Mouse (Mus musculus) MEL (cell line): ENCODE measurements around the gene Mical3. TPM values are rescaled to one million over a fixed set of nuclear protein-coding genes. Genes with fewer than 3 reads are reported as not detected.

Experiments
- DNase-seq: peaks from one replicate; pipeline ENCODE4 v3.0.0; 2011; ENCODE audit warnings: low read depth, low spot score
- H3K27ac ChIP-seq: 2 replicates; pipeline ENCODE4 v1.5.1; 2012; ENCODE audit warnings: low read depth, mild to moderate bottlenecking, control low read depth, low read length, moderate library complexity; ENCODE audit not compliant: control insufficient read depth
- H3K27me3 ChIP-seq, 2 experiments: fragments of 150-350 bp in 1 of 2; sonication (generic) in 1 of 2; 2 replicates each; pipeline ENCODE4 v1.6.1; 2012; ENCODE audit warnings: low read length in 2 of 2, mild to moderate bottlenecking in 2 of 2, improper control_type of control experiment in 1 of 2, moderate library complexity in 1 of 2; ENCODE audit not compliant: insufficient read depth in 2 of 2, control insufficient read depth in 1 of 2
- H3K36me3 ChIP-seq, 2 experiments: 2 replicates each; pipeline ENCODE4 v1.6.1; 2012 to 2014; ENCODE audit warnings: low read length in 2 of 2, improper control_type of control experiment in 1 of 2, inconsistent platforms in 1 of 2, mild to moderate bottlenecking in 1 of 2; ENCODE audit not compliant: insufficient read depth in 2 of 2, control insufficient read depth in 1 of 2
- H3K4me1 ChIP-seq, 2 experiments: fragments of 150-350 bp in 1 of 2; sonication (generic) in 1 of 2; 2 replicates each; pipeline ENCODE4 v1.6.1; 2012; ENCODE audit warnings: low read length in 2 of 2, improper control_type of control experiment in 1 of 2, mild to moderate bottlenecking in 1 of 2; ENCODE audit not compliant: insufficient read depth in 2 of 2, control insufficient read depth in 1 of 2
- H3K4me3 ChIP-seq, 2 experiments: fragments of 150-350 bp in 1 of 2; sonication (generic) in 1 of 2; 2 replicates each; pipeline ENCODE4 v1.5.1; 2012; ENCODE audit warnings: low read depth in 2 of 2, low read length in 2 of 2, mild to moderate bottlenecking in 2 of 2, moderate library complexity in 2 of 2, control low read depth in 1 of 2, improper control_type of control experiment in 1 of 2; ENCODE audit not compliant: control insufficient read depth in 1 of 2, insufficient read depth in 1 of 2
- H3K79me2 ChIP-seq: 2 replicates; pipeline ENCODE4 v1.6.1; 2012; ENCODE audit warnings: mild to moderate bottlenecking, low read length, moderate library complexity; ENCODE audit not compliant: control insufficient read depth, poor library complexity, insufficient read depth
- H3K9ac ChIP-seq: 2 replicates; pipeline ENCODE4 v1.6.1; 2012; ENCODE audit warnings: low read depth, mild to moderate bottlenecking, control low read depth, low read length, moderate library complexity; ENCODE audit not compliant: control insufficient read depth, poor library complexity, severe bottlenecking
- H3K9me3 ChIP-seq: fragments of 150-350 bp; sonication (generic); replicated peaks from 2 replicates; pipeline ENCODE4 v1.6.1; 2012; ENCODE audit warnings: mild to moderate bottlenecking, low read length, improper control_type of control experiment, moderate library complexity; ENCODE audit not compliant: insufficient read depth
- BHLHE40 ChIP-seq: IDR thresholded peaks from 2 replicates; pipeline ENCODE4 v1.6.1; 2012; ENCODE audit warnings: low read depth, mild to moderate bottlenecking, inconsistent platforms, low read length, improper control_type of control experiment, borderline replicate concordance
- CHD1 ChIP-seq: IDR thresholded peaks from 2 replicates; pipeline ENCODE4 v1.6.1; 2012; ENCODE audit warnings: low read depth, mild to moderate bottlenecking, inconsistent platforms, low read length, improper control_type of control experiment
- CHD2 ChIP-seq: IDR thresholded peaks from 2 replicates; pipeline ENCODE4 v1.6.1; 2011; ENCODE audit warnings: low read length, improper control_type of control experiment
- CTCF ChIP-seq, 3 experiments: IDR thresholded peaks in 2 of 3; conservative IDR thresholded peaks in 1 of 3; 2 replicates each; pipeline ENCODE4 v1.5.1; 2011 to 2012; ENCODE audit warnings: low read length in 3 of 3, low read depth in 2 of 3, mild to moderate bottlenecking in 2 of 3, improper control_type of control experiment in 1 of 3, inconsistent platforms in 1 of 3, mixed read lengths in 1 of 3, moderate library complexity in 1 of 3; ENCODE audit not compliant: control insufficient read depth in 1 of 3, insufficient read depth in 1 of 3, poor library complexity in 1 of 3, severe bottlenecking in 1 of 3
- E2F4 ChIP-seq: IDR thresholded peaks from 2 replicates; pipeline ENCODE4 v1.6.1; 2011; ENCODE audit warnings: low read depth, low read length, improper control_type of control experiment, borderline replicate concordance
- ELF1 ChIP-seq: IDR thresholded peaks from 2 replicates; pipeline ENCODE4 v1.6.1; 2014; ENCODE audit warnings: low read depth, mild to moderate bottlenecking, inconsistent platforms, low read length, improper control_type of control experiment, moderate library complexity
- EP300 ChIP-seq, 2 experiments: IDR thresholded peaks; 2 replicates each; pipeline ENCODE4 v1.6.1; 2011; ENCODE audit warnings: improper control_type of control experiment in 2 of 2, low read length in 2 of 2, low read depth in 1 of 2, mild to moderate bottlenecking in 1 of 2
- ETS1 ChIP-seq: IDR thresholded peaks from 2 replicates; pipeline ENCODE4 v1.6.1; 2012; ENCODE audit warnings: low read depth, mild to moderate bottlenecking, inconsistent platforms, low read length, improper control_type of control experiment, moderate library complexity
- GATA1 ChIP-seq: IDR thresholded peaks from 2 replicates; pipeline ENCODE4 v1.6.1; 2011; ENCODE audit warnings: low read depth, low read length, improper control_type of control experiment
- HCFC1 ChIP-seq: IDR thresholded peaks from 2 replicates; pipeline ENCODE4 v1.6.1; 2012; ENCODE audit warnings: low read depth, mild to moderate bottlenecking, inconsistent platforms, low read length, improper control_type of control experiment, moderate library complexity
- JUND ChIP-seq: IDR thresholded peaks from 2 replicates; pipeline ENCODE4 v1.6.1; 2011; ENCODE audit warnings: low read depth, mild to moderate bottlenecking, improper control_type of control experiment, low read length
- KAT2A ChIP-seq: conservative IDR thresholded peaks from 2 replicates; pipeline ENCODE4 v1.6.1; 2012; ENCODE audit warnings: low read depth, low read length, improper control_type of control experiment, inconsistent platforms
- MAZ ChIP-seq: IDR thresholded peaks from 2 replicates; pipeline ENCODE4 v1.6.1; 2012; ENCODE audit warnings: low read depth, mild to moderate bottlenecking, inconsistent platforms, low read length, improper control_type of control experiment
- MEF2A ChIP-seq: IDR thresholded peaks from 2 replicates; pipeline ENCODE4 v1.6.1; 2014; ENCODE audit warnings: low read depth, mild to moderate bottlenecking, inconsistent platforms, low read length, improper control_type of control experiment; ENCODE audit not compliant: poor library complexity, insufficient replicate concordance, severe bottlenecking; ENCODE audit errors: extremely low read depth
- MXI1 ChIP-seq: IDR thresholded peaks from 2 replicates; pipeline ENCODE4 v1.6.1; 2011; ENCODE audit warnings: mild to moderate bottlenecking, low read depth, low read length, improper control_type of control experiment
- MYB ChIP-seq: IDR thresholded peaks from 2 replicates; pipeline ENCODE4 v1.6.1; 2011; ENCODE audit warnings: mild to moderate bottlenecking, low read depth, low read length, improper control_type of control experiment
- MYC ChIP-seq: IDR thresholded peaks from 2 replicates; pipeline ENCODE4 v1.6.1; 2011; ENCODE audit warnings: low read depth, mild to moderate bottlenecking, low read length, improper control_type of control experiment, moderate library complexity
- NRF1 ChIP-seq: IDR thresholded peaks from 2 replicates; pipeline ENCODE4 v1.6.1; 2014; ENCODE audit warnings: low read depth, mild to moderate bottlenecking, inconsistent platforms, low read length, improper control_type of control experiment, moderate library complexity; ENCODE audit not compliant: poor library complexity, insufficient read depth, severe bottlenecking
- POLR2A ChIP-seq, 2 experiments: IDR thresholded peaks; 2 replicates each; pipeline ENCODE4 v1.6.1; 2011 to 2012; ENCODE audit warnings: low read length in 2 of 2, mild to moderate bottlenecking in 2 of 2, control low read depth in 1 of 2, improper control_type of control experiment in 1 of 2, low read depth in 1 of 2, moderate library complexity in 1 of 2; ENCODE audit not compliant: control insufficient read depth in 1 of 2, insufficient read depth in 1 of 2, poor library complexity in 1 of 2
- POLR2AphosphoS5 ChIP-seq: IDR thresholded peaks from 2 replicates; pipeline ENCODE4 v1.6.1; 2012; ENCODE audit warnings: low read depth, borderline replicate concordance, mild to moderate bottlenecking, inconsistent platforms, low read length, moderate library complexity, mixed read lengths
- RAD21 ChIP-seq: IDR thresholded peaks from 2 replicates; pipeline ENCODE4 v1.6.1; 2011; ENCODE audit warnings: mild to moderate bottlenecking, low read depth, low read length, improper control_type of control experiment
- RCOR1 ChIP-seq: IDR thresholded peaks from 2 replicates; pipeline ENCODE4 v1.6.1; 2012; ENCODE audit warnings: low read depth, mild to moderate bottlenecking, inconsistent platforms, low read length, improper control_type of control experiment
- SIN3A ChIP-seq: IDR thresholded peaks from 2 replicates; pipeline ENCODE4 v1.6.1; 2012; ENCODE audit warnings: low read length, improper control_type of control experiment, inconsistent platforms
- SMC3 ChIP-seq: IDR thresholded peaks from 2 replicates; pipeline ENCODE4 v1.6.1; 2011; ENCODE audit warnings: low read depth, low read length, improper control_type of control experiment
- TAL1 ChIP-seq: IDR thresholded peaks from 2 replicates; pipeline ENCODE4 v1.6.1; 2012; ENCODE audit warnings: mild to moderate bottlenecking, inconsistent platforms, low read length, moderate library complexity, mixed read lengths
- TBP ChIP-seq: IDR thresholded peaks from 2 replicates; pipeline ENCODE4 v1.8.0; 2011; ENCODE audit warnings: low read depth, low read length, improper control_type of control experiment
- TCF12 ChIP-seq: IDR thresholded peaks from 2 replicates; pipeline ENCODE4 v1.6.1; 2014; ENCODE audit warnings: low read depth, mild to moderate bottlenecking, inconsistent platforms, low read length, improper control_type of control experiment, moderate library complexity
- UBTF ChIP-seq: IDR thresholded peaks from 2 replicates; pipeline ENCODE4 v1.6.1; 2012; ENCODE audit warnings: low read depth, mild to moderate bottlenecking, inconsistent platforms, low read length, improper control_type of control experiment, moderate library complexity, borderline replicate concordance; ENCODE audit not compliant: insufficient read depth
- USF1 ChIP-seq: IDR thresholded peaks from 2 replicates; pipeline ENCODE4 v1.6.1; 2014; ENCODE audit warnings: low read depth, mild to moderate bottlenecking, inconsistent platforms, low read length, improper control_type of control experiment, moderate library complexity
- USF2 ChIP-seq, 2 experiments: IDR thresholded peaks; 2 replicates each; pipeline ENCODE4 v1.6.1; 2011 to 2012; ENCODE audit warnings: improper control_type of control experiment in 2 of 2, low read length in 2 of 2, borderline replicate concordance in 1 of 2, inconsistent platforms in 1 of 2, low read depth in 1 of 2, mild to moderate bottlenecking in 1 of 2; ENCODE audit not compliant: insufficient read depth in 1 of 2
- ZKSCAN1 ChIP-seq: IDR thresholded peaks from 2 replicates; pipeline ENCODE4 v1.6.1; 2012; ENCODE audit warnings: low read depth, mild to moderate bottlenecking, inconsistent platforms, low read length, improper control_type of control experiment, moderate library complexity
- ZMIZ1 ChIP-seq: IDR thresholded peaks from 2 replicates; pipeline ENCODE4 v1.6.1; 2012; ENCODE audit warnings: low read depth, mild to moderate bottlenecking, inconsistent platforms, low read length, improper control_type of control experiment, moderate library complexity
- polyA plus RNA-seq, 2 experiments: library from polyadenylated mRNA; stranded (reverse) in 1 of 2; unstranded in 1 of 2; fragments of >175 nt in 1 of 2; fragments of >200 nt in 1 of 2; gene quantifications; 2 replicates each; pipeline versions ENCODE4 v1.2.1 to v1.2.4; 2012; ENCODE audit warnings: low replicate concordance in 2 of 2, low read depth in 1 of 2; ENCODE audit not compliant: insufficient read length in 2 of 2, insufficient read depth in 1 of 2, missing spikeins in 1 of 2
- total RNA-seq: library from RNA; depleted of rRNA; stranded (reverse); fragments of 300-350 nt; gene quantifications from 2 replicates; pipeline ENCODE4 v1.2.3, GENCODE M21; 2012

Mical3 gene
- total and polyA plus RNA-seq, 3 experiments: 19.8 to 125 (median 31.4) TPM

DNA sequence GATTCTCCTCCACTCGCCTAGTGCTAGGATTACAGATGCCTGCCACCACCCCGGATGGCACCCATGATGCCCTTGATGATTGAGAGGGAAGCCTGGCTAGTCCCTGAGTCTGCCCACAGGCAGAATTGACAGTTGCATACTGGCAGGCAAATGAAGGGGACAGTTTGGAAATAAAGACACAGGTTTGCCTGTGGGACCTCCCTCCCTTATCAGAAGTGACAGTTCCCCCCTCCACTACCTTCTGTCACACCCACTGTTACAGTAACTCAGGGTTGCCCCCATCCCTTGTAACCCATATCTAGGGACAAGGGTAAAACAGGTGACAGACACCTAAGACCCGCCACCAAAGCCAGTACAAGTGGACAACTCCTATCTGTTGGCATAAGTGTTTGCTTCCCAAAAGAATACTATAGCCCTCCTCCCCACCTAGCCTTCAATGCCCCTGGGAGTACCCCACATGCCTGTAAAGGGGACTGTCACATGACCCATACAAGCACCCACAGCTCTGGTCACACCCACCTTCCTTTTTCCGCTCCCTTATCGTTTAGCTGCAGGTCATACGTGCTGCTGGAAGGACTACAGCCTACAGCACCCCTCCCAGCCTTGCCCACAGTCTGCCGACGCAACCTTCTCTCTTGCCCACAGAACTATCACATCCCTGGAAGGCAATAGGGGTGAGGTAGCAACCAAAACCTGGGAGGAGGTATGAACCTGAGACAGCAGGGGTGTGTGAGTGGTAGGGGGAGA lies 37.0 kb downstream of the Mical3 start:
- Histone ChIP-seq H3K4me1 (peaks cover 38 to 53% of the 10 kb centered on the region in 2 experiments), H3K9ac (peak overlapping the region; percentile 54), H3K27ac (peak overlapping the region; percentile 99)
- TF ChIP-seq JUND: no peak
- TF ChIP-seq E2F4: no peak
- TF ChIP-seq ZMIZ1: peak; percentile 20; the same call in 1 of the 2 replicates
- TF ChIP-seq POLR2A (IDR thresholded peaks at IDR 0.05; ENCODE audit: control insufficient read depth in 1 of 2, insufficient read depth in 1 of 2, low read depth in 1 of 2, low read length in 2 of 2, poor library complexity in 1 of 2): peak; percentile 29 to 44; a peak in 2 of 4 replicates
- no peak for TF ChIP-seq RAD21
- TF ChIP-seq MYB: no peak; the same call in 1 of the 2 replicates
- no peak for TF ChIP-seq CTCF (IDR thresholded peaks at IDR 0.05 in 2 of 3, conservative IDR thresholded peaks at IDR 0.05 in 1 of 3; ENCODE audit: control insufficient read depth in 1 of 3, insufficient read depth in 1 of 3, low read depth in 2 of 3, low read length in 3 of 3, poor library complexity in 1 of 3, severe bottlenecking in 1 of 3)
- TF ChIP-seq MAZ: peak; percentile 87; the same call in 1 of the 2 replicates
- TF ChIP-seq EP300 (IDR thresholded peaks at IDR 0.05; ENCODE audit: low read depth in 1 of 2, low read length in 2 of 2): peak; percentile 75 to 81
- TF ChIP-seq CHD2: no peak
- TF ChIP-seq TAL1: peak; percentile 95
- TF ChIP-seq NRF1: no peak
- peak; percentile 71 for TF ChIP-seq GATA1
- TF ChIP-seq ETS1: peak; percentile 77
- TF ChIP-seq USF1: peak; percentile 97
- TF ChIP-seq SIN3A: peak; percentile 78
- 0 out of 2 replicates have a peak, but pooled peaks have one; percentile 4 for TF ChIP-seq SMC3
- TF ChIP-seq MEF2A: no peak
- TF ChIP-seq ELF1: no peak
- peak; percentile 73 for TF ChIP-seq TBP
- TF ChIP-seq HCFC1: no peak; the same call in 1 of the 2 replicates
- TF ChIP-seq TCF12: peak; percentile 82
- peak; percentile 31 to 75; a peak in 3 of 4 replicates for TF ChIP-seq USF2 (IDR thresholded peaks at IDR 0.05; ENCODE audit: borderline replicate concordance in 1 of 2, insufficient read depth in 1 of 2, low read depth in 1 of 2, low read length in 2 of 2)
- TF ChIP-seq MYC: no peak
- TF ChIP-seq UBTF: 0 out of 2 replicates have a peak, but pooled peaks have one; percentile 61
- TF ChIP-seq RCOR1: peak; percentile 63
- 0 out of 2 replicates have a peak, but pooled peaks have one; percentile 31 for TF ChIP-seq POLR2AphosphoS5
- peak; percentile 68; the same call in 1 of the 2 replicates for TF ChIP-seq BHLHE40
- TF ChIP-seq MXI1: peak; percentile 52; the same call in 1 of the 2 replicates
- TF ChIP-seq KAT2A: no peak
- no peak for TF ChIP-seq ZKSCAN1
- TF ChIP-seq CHD1: no peak
- TF ChIP-seq, all 39 proteins: peak for 18
- DNase-seq: peak; percentile 92
- H3K79me2 ChIP-seq: peaks cover 47% of the 10 kb centered on the region
- H3K9me3 ChIP-seq: no peaks in the 10 kb centered on the region
- H3K4me3 ChIP-seq: peak overlapping the region in 1 of 2 experiments; percentile 2; a peak in 2 of 4 replicates
- H3K36me3 ChIP-seq: peaks cover 9 to 50% of the 10 kb centered on the region in 2 experiments
- H3K27me3 ChIP-seq: no peaks in the 10 kb centered on the region
